ENCODE assay signal across 13 mouse cellular contexts in the genomic region with DNA sequence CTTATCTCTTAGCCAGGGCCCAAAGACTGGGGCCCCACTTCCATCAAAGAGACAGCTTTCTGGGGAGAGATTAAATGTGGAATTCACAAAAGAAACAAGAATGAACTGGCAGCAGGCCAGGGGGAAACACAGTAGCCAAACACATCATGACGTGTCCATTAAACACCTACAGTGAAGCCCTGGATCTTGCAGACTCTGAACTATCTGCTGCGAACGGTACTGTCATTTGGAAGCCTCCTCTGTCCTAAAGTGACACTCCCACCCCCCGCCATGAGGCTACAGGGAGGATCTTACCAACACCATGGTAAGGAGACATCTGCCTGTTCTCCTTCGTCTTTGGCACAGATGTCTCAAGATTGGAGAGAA. TPM values are rescaled to one million over a fixed set of nuclear protein-coding genes. Genes with fewer than 3 reads are reported as not detected.
DNase-seq lines count a peak whose midpoint lies in the region; ATAC-seq and TF ChIP-seq lines count a peak whose summit lies in the region.
"Had no signal": no experiment of that assay in that cellular context is flagged by ENCODE, and none has a peak within 500 bp of the region (broad histone marks: within the 10 kb centered on the region; RNA-seq: fewer than 3 reads in every experiment).

No protein-coding gene starts in this region.

- peak; percentile 22; the same call in 1 of the 2 replicates for ATAC-seq in liver, embryonic 13.5 days (ENCODE audit: low read depth)
- no peak for ATAC-seq in CD4-positive, CD25-positive, alpha-beta regulatory T cell, adult 4 months
- ATAC-seq: inflammation-experienced regulatory T-cells, adult 6 months had no signal

- no peak for DNase-seq in heart, embryonic 10.5 days (ENCODE audit: low spot score)
- no peak for DNase-seq in heart, postnatal 25 days (ENCODE audit: low spot score)
- no peak for DNase-seq in liver, adult 2 months (ENCODE audit: extremely low read depth, low read depth, low spot score)
- DNase-seq in liver: no peak
- peak; percentile 77 for DNase-seq in brain, adult 2 months (ENCODE audit: low read depth, low spot score)
- no peak for DNase-seq in liver, embryonic 13.5 days
- no peak for DNase-seq in gastrocnemius, postnatal 4 days (ENCODE audit: low spot score in 2 of 2)
- DNase-seq: gastrocnemius, postnatal 36 days had no signal

- no peak for TF ChIP-seq POLR2A in liver, adult 2 months (IDR thresholded peaks at IDR 0.05; ENCODE audit: extremely low read depth, insufficient read depth, low read length)

- peaks cover 42% of the 10 kb centered on the region for H3K4me1 ChIP-seq in heart, embryonic 10.5 days
- H3K4me1 ChIP-seq in liver, adult 2 months (ENCODE audit: control insufficient read depth, insufficient read depth, low read length): peaks cover 4% of the 10 kb centered on the region; the same call in 1 of the 2 replicates
- peaks cover 24% of the 10 kb centered on the region for H3K4me1 ChIP-seq in liver, embryonic 13.5 days (replicated peaks)
- H3K4me1 ChIP-seq: limb, embryonic 12.5 days had no signal

- intact Hi-C loops in heart, postnatal 25 days (cut with DNase I): no loop called here

- H3K4me3 ChIP-seq in heart, embryonic 10.5 days: peak overlapping the region; percentile 36; the same call in 1 of the 2 replicates
- H3K4me3 ChIP-seq in liver, adult 2 months (ENCODE audit: insufficient read depth, low read depth, low read length): peak overlapping the region; percentile 42; the same call in 1 of the 2 replicates
- H3K4me3 ChIP-seq in liver, embryonic 13.5 days (replicated peaks): 0 out of 2 replicates have a peak overlapping the region, but pooled peaks have one; percentile 14
- H3K4me3 ChIP-seq: limb, embryonic 12.5 days had no signal

- no peaks in the 10 kb centered on the region for H3K9me3 ChIP-seq in heart, embryonic 10.5 days
- H3K9me3 ChIP-seq in liver, embryonic 13.5 days (replicated peaks): no peaks in the 10 kb centered on the region
- H3K9me3 ChIP-seq: limb, embryonic 12.5 days had no signal

- no peaks in the 10 kb centered on the region for H3K79me2 ChIP-seq in liver, adult 2 months (ENCODE audit: control insufficient read depth, insufficient read depth, low read length)

- H3K27ac ChIP-seq in heart, embryonic 10.5 days: peak overlapping the region; percentile 79
- peak overlapping the region; percentile 31 for H3K27ac ChIP-seq in liver, adult 2 months (replicated peaks; ENCODE audit: insufficient read depth, low read depth, low read length)
- 0 out of 2 replicates have a peak overlapping the region, but pooled peaks have one; percentile 24 for H3K27ac ChIP-seq in liver, embryonic 13.5 days
- H3K27ac ChIP-seq: limb, embryonic 12.5 days had no signal

- WGBS in heart, embryonic 10.5 days: 27% methylated on average over 5 of the region's 5 CpGs
- WGBS in liver, adult 2 months: 65% methylated on average over 5 of the region's 5 CpGs
- 25% methylated on average over 5 of the region's 5 CpGs for WGBS in liver, embryonic 13.5 days (ENCODE audit: insufficient replicate concordance)

- no peak overlapping the region; the same call in 1 of the 2 replicates for H3K9ac ChIP-seq in liver, adult 2 months (ENCODE audit: low read depth, low read length)
- H3K9ac ChIP-seq in liver, embryonic 13.5 days: no peak overlapping the region
- H3K9ac ChIP-seq: limb, embryonic 12.5 days had no signal

- no peak for TF ChIP-seq CTCF in liver, adult 2 months (IDR thresholded peaks at IDR 0.05; ENCODE audit: low read depth, low read length)

- H3K4me2 ChIP-seq in liver, embryonic 13.5 days: peak overlapping the region; percentile 33
- H3K4me2 ChIP-seq: limb, embryonic 12.5 days had no signal

- H3K36me3 ChIP-seq in heart, embryonic 10.5 days: no peaks in the 10 kb centered on the region
- H3K36me3 ChIP-seq in liver, adult 2 months (ENCODE audit: control insufficient read depth, insufficient read depth, low read length): no peaks in the 10 kb centered on the region
- H3K36me3 ChIP-seq in liver, embryonic 13.5 days: no peaks in the 10 kb centered on the region
- H3K36me3 ChIP-seq: limb, embryonic 12.5 days had no signal

- H3K27me3 ChIP-seq in heart, embryonic 10.5 days (ENCODE audit: insufficient read depth, poor library complexity, severe bottlenecking): no peaks in the 10 kb centered on the region
- H3K27me3 ChIP-seq in liver, adult 2 months (ENCODE audit: control insufficient read depth, insufficient read depth, low read length): no peaks in the 10 kb centered on the region
- H3K27me3 ChIP-seq in liver, embryonic 13.5 days: no peaks in the 10 kb centered on the region
- H3K27me3 ChIP-seq: limb, embryonic 12.5 days had no signal

RNA-seq across cellular contexts. Expression of gene Colec11, which starts 1.0 kb away (rescaled TPM):
- 6.9 and 9.9 TPM in 2 replicates for polyA plus RNA-seq in heart, embryonic 10.5 days (2016; fragmentation: Nextera tagmentation; extraction: Ambion mirVana)
- 10 to 100 TPM; 14.7 to 21.4 TPM for total RNA-seq in heart, postnatal 25 days (2021)
- 57.1 and 67.2 TPM in 2 replicates for total RNA-seq in liver, adult 2 months (2014; rRNA removed)
- polyA plus RNA-seq in liver, adult 2 months (2012; rRNA removed): 33.8 and 37.9 TPM in 2 replicates
- polyA plus RNA-seq in liver, embryonic 13.5 days (2015; fragmentation: Nextera tagmentation; extraction: Ambion mirVana): 14.9 and 17.2 TPM in 2 replicates
- polyA plus RNA-seq in CD4-positive, CD25-positive, alpha-beta regulatory T cell, adult 4 months (2017; shearing (Covaris generic)): not detected
- total RNA-seq in gastrocnemius, postnatal 4 days (2021): 1 to 10 TPM; 1.1 to 2.2 TPM
- polyA plus RNA-seq: forebrain, embryonic 11.5 days; limb, embryonic 12.5 days had no signal

RNA-seq across cellular contexts. Expression of gene Rps7, which starts 13.6 kb away (rescaled TPM):
- 484 and 569 TPM in 2 replicates for polyA plus RNA-seq in heart, embryonic 10.5 days (2016; fragmentation: Nextera tagmentation; extraction: Ambion mirVana)
- total RNA-seq in heart, postnatal 25 days (2021): 100 to 1,000 TPM; 289 to 342 TPM
- total RNA-seq in liver, adult 2 months (2014; rRNA removed): 391 and 441 TPM in 2 replicates
- 136 and 137 TPM in 2 replicates for polyA plus RNA-seq in liver, adult 2 months (2012; rRNA removed)
- polyA plus RNA-seq in liver, embryonic 13.5 days (2015; fragmentation: Nextera tagmentation; extraction: Ambion mirVana): 588 and 611 TPM in 2 replicates
- polyA plus RNA-seq in CD4-positive, CD25-positive, alpha-beta regulatory T cell, adult 4 months (2017; shearing (Covaris generic)): 1,000 to 10,000 TPM; 2,235 to 2,763 TPM
- 100 to 1,000 TPM; 452 to 563 TPM for total RNA-seq in gastrocnemius, postnatal 4 days (2021)

RNA-seq across cellular contexts. Expression of gene Rnaseh1, which starts 27.3 kb away (rescaled TPM):
- 24.6 and 28.9 TPM in 2 replicates for polyA plus RNA-seq in heart, embryonic 10.5 days (2016; fragmentation: Nextera tagmentation; extraction: Ambion mirVana)
- 1 to 10 TPM; 7.1 to 8.2 TPM for total RNA-seq in heart, postnatal 25 days (2021)
- total RNA-seq in liver, adult 2 months (2014; rRNA removed): 4.4 and 4.7 TPM in 2 replicates
- 4.3 and 5.3 TPM in 2 replicates for polyA plus RNA-seq in liver, adult 2 months (2012; rRNA removed)
- 14.6 and 15.2 TPM in 2 replicates for polyA plus RNA-seq in liver, embryonic 13.5 days (2015; fragmentation: Nextera tagmentation; extraction: Ambion mirVana)
- 10 to 100 TPM; 31.1 to 47.1 TPM for polyA plus RNA-seq in CD4-positive, CD25-positive, alpha-beta regulatory T cell, adult 4 months (2017; shearing (Covaris generic))
- 10 to 100 TPM; 10.3 to 10.8 TPM for total RNA-seq in gastrocnemius, postnatal 4 days (2021)

RNA-seq across cellular contexts. Expression of gene Allc, which starts 39.8 kb away (rescaled TPM):
- polyA plus RNA-seq in heart, embryonic 10.5 days (2016; fragmentation: Nextera tagmentation; extraction: Ambion mirVana): not detected in 2 replicates
- not detected for total RNA-seq in heart, postnatal 25 days (2021)
- total RNA-seq in liver, adult 2 months (2014; rRNA removed): not detected in 2 replicates
- not detected in 2 replicates for polyA plus RNA-seq in liver, adult 2 months (2012; rRNA removed)
- not detected in 2 replicates for polyA plus RNA-seq in liver, embryonic 13.5 days (2015; fragmentation: Nextera tagmentation; extraction: Ambion mirVana)
- polyA plus RNA-seq in CD4-positive, CD25-positive, alpha-beta regulatory T cell, adult 4 months (2017; shearing (Covaris generic)): not detected
- not detected for total RNA-seq in gastrocnemius, postnatal 4 days (2021)
- total RNA-seq: gastrocnemius, postnatal 36 days had no signal
- polyA plus RNA-seq: brain, embryonic 14.5 days; forebrain, embryonic 11.5 days; inflammation-experienced regulatory T-cells, adult 6 months; limb, embryonic 12.5 days had no signal

RNA-seq across cellular contexts. Expression of gene Adi1, which starts 52.9 kb away (rescaled TPM):
- 42.9 and 56.2 TPM in 2 replicates for polyA plus RNA-seq in heart, embryonic 10.5 days (2016; fragmentation: Nextera tagmentation; extraction: Ambion mirVana)
- total RNA-seq in heart, postnatal 25 days (2021): 10 to 100 TPM; 41.0 to 43.8 TPM
- total RNA-seq in liver, adult 2 months (2014; rRNA removed): 101 and 119 TPM in 2 replicates
- polyA plus RNA-seq in liver, adult 2 months (2012; rRNA removed): 56.4 and 61.8 TPM in 2 replicates
- 51.7 and 61.5 TPM in 2 replicates for polyA plus RNA-seq in liver, embryonic 13.5 days (2015; fragmentation: Nextera tagmentation; extraction: Ambion mirVana)
- 10 to 100 TPM; 34.6 to 37.7 TPM for polyA plus RNA-seq in CD4-positive, CD25-positive, alpha-beta regulatory T cell, adult 4 months (2017; shearing (Covaris generic))
- total RNA-seq in gastrocnemius, postnatal 4 days (2021): 10 to 100 TPM; 26.8 to 32.0 TPM

Comparison
In these comparisons a context has a peak if more than half of its experiments do, and no peak if none do; other contexts are left out.
1. H3K27ac ChIP-seq: peak in every context shown above with its lines; median percentile 79 in heart, embryonic 10.5 days; 31 in liver, adult 2 months; 24 in liver, embryonic 13.5 days.